10 mouse cellular contexts compared by ENCODE assay signal in genomic region chr17:54662558-54663245, GRCm38 (mm10).
DNase-seq lines count a peak whose midpoint lies in the region; ATAC-seq and TF ChIP-seq lines count a peak whose summit lies in the region.
"Had no signal": no experiment of that assay in that cellular context is flagged by ENCODE, and none has a peak within 500 bp of the region (broad histone marks: within the 10 kb centered on the region; RNA-seq: fewer than 3 reads in every experiment).

No protein-coding gene starts in this region.

- H3K4me2 ChIP-seq in kidney, postnatal 0 days (ENCODE audit: low read length): no peak overlapping the region
- no peak overlapping the region for H3K4me2 ChIP-seq in intestine, embryonic 14.5 days (ENCODE audit: low read length)
- H3K4me2 ChIP-seq: neural tube, embryonic 13.5 days had no signal

- DNase-seq in kidney, postnatal 0 days (ENCODE audit: low spot score): peak; percentile 22
- no peak for DNase-seq in kidney, postnatal 10 days
- DNase-seq in 416B (ENCODE audit: low read depth) (peak; percentile 34), ES-CJ7 (ENCODE audit: low read depth, low spot score) (peak; percentile 59)
- no peak for DNase-seq in intestine, embryonic 14.5 days (ENCODE audit: low spot score)
- no peak for DNase-seq in adrenal gland, adult 2 months
- no peak for DNase-seq in adrenal gland, postnatal 10 days
- DNase-seq: lung, postnatal 4 days; spleen, adult 18-20 months had no signal

- no peak for ATAC-seq in kidney, postnatal 0 days (replicated peaks; ENCODE audit: low FRiP score, low read depth)
- peak; percentile 53 for ATAC-seq in intestine, embryonic 14.5 days (replicated peaks; ENCODE audit: low FRiP score, low TSS enrichment, low read depth)

- no peaks in the 10 kb centered on the region for H3K36me3 ChIP-seq in kidney, postnatal 0 days (ENCODE audit: insufficient read depth, low read length)
- H3K36me3 ChIP-seq in intestine, embryonic 14.5 days (ENCODE audit: control insufficient read depth, insufficient read depth, low read length): no peaks in the 10 kb centered on the region
- H3K36me3 ChIP-seq: neural tube, embryonic 13.5 days had no signal

- no peak overlapping the region for H3K9ac ChIP-seq in kidney, postnatal 0 days (ENCODE audit: low read depth, low read length)
- H3K9ac ChIP-seq in intestine, embryonic 14.5 days (ENCODE audit: low read length): no peak overlapping the region
- H3K9ac ChIP-seq: neural tube, embryonic 13.5 days had no signal

- H3K27ac ChIP-seq in kidney, postnatal 0 days: no peak overlapping the region
- no peak overlapping the region for H3K27ac ChIP-seq in intestine, embryonic 14.5 days (ENCODE audit: low read depth)
- H3K27ac ChIP-seq: neural tube, embryonic 13.5 days had no signal

- 63% methylated on average over 2 of the region's 2 CpGs for WGBS in kidney, postnatal 0 days
- WGBS in intestine, embryonic 14.5 days: 56% methylated on average over 2 of the region's 2 CpGs

- no peaks in the 10 kb centered on the region for H3K9me3 ChIP-seq in kidney, postnatal 0 days (replicated peaks; ENCODE audit: low read length)
- H3K9me3 ChIP-seq in intestine, embryonic 14.5 days (ENCODE audit: control insufficient read depth, low read length): no peaks in the 10 kb centered on the region
- H3K9me3 ChIP-seq: neural tube, embryonic 13.5 days had no signal

- H3K4me1 ChIP-seq in kidney, postnatal 0 days (replicated peaks; ENCODE audit: insufficient read depth, low read length): no peaks in the 10 kb centered on the region
- no peaks in the 10 kb centered on the region for H3K4me1 ChIP-seq in intestine, embryonic 14.5 days (replicated peaks; ENCODE audit: control insufficient read depth, insufficient read depth, low read length)
- H3K4me1 ChIP-seq: neural tube, embryonic 13.5 days had no signal

- no peak overlapping the region for H3K4me3 ChIP-seq in kidney, postnatal 0 days (replicated peaks; ENCODE audit: low read depth, low read length)
- H3K4me3 ChIP-seq in intestine, embryonic 14.5 days (ENCODE audit: low read depth, low read length): no peak overlapping the region
- H3K4me3 ChIP-seq: neural tube, embryonic 13.5 days had no signal

- no peaks in the 10 kb centered on the region for H3K27me3 ChIP-seq in kidney, postnatal 0 days (ENCODE audit: insufficient read depth, low read length)
- no peaks in the 10 kb centered on the region for H3K27me3 ChIP-seq in intestine, embryonic 14.5 days (replicated peaks; ENCODE audit: control insufficient read depth, insufficient read depth, low read length)
- H3K27me3 ChIP-seq: neural tube, embryonic 13.5 days had no signal

- peak; percentile 68 for TF ChIP-seq CTCF in kidney, postnatal 0 days (IDR thresholded peaks at IDR 0.05; ENCODE audit: low read depth)

Comparison
In these comparisons a context has a peak if more than half of its experiments do, and no peak if none do; other contexts are left out.
1. DNase-seq: peak in kidney, postnatal 0 days (single experiment), 416B (single experiment) and ES-CJ7 (single experiment); none in kidney, postnatal 10 days (single experiment), intestine, embryonic 14.5 days (single experiment), adrenal gland, adult 2 months (single experiment) and adrenal gland, postnatal 10 days (single experiment).